Mouse (Mus musculus) macrophage (primary cell): ENCODE data around the gene Hist1h2bg. TPM values are rescaled to one million over a fixed set of nuclear protein-coding genes. Genes with fewer than 3 reads are reported as not detected.
A peak's percentile ranks its signal among the peaks of the same experiment; 100 is the strongest.

Source experiments
- H3K27ac ChIP-seq: fragments of 350-480 bp; formaldehyde crosslinking; 2 replicates; pipeline ENCODE4 v1.9.0; 2021
- H3K36me3 ChIP-seq: fragments of 350-480 bp; formaldehyde crosslinking; 2 replicates; pipeline ENCODE4 v1.9.0; 2021; ENCODE audit errors: inconsistent target
- H3K4me3 ChIP-seq: fragments of 350-480 bp; formaldehyde crosslinking; 2 replicates; pipeline ENCODE4 v1.9.0; 2021; ENCODE audit errors: inconsistent target
- H3K79me2 ChIP-seq: fragments of 350-480 bp; formaldehyde crosslinking; 2 replicates; pipeline ENCODE4 v1.9.0; 2021; ENCODE audit errors: inconsistent target
- WGBS: methylation state at CpG from one replicate; pipeline ENCODE4 v1.1.7; 2026; ENCODE audit warnings: inconsistent platforms; ENCODE audit not compliant: missing documents; 5-methylcytosine and 5-hydroxymethylcytosine counted together
- polyA plus RNA-seq: library from polyadenylated mRNA; stranded (reverse); fragments of 250-400 nt; gene quantifications from 3 replicates; pipeline ENCODE4 v1.2.4, GENCODE M21; 2018; ENCODE audit warnings: inconsistent platforms

Hist1h2bg gene
- polyA plus RNA-seq, 1 experiment from 2014 or later: 0.65 TPM

DNA sequence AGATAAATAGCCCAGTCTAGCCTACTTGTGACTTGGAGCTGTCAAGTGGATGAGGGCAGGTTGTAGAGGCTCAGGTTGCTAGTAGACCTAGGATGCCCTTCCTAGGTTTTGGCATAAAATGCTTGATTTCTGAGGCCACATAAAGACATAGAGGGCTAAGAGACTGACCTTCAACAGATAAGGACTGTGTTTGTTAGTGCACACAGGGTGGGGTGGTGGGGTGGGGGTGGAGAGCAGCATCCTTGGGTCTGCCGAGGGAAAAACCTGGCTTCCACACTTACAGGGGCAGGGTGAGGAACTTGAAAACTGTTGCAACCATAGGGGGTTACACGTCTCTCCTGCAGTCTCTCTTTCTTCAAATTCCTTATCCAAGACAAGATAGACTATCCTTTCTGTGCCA lies 24.0 kb downstream of the Hist1h2bg start:
- Histone ChIP-seq H3K79me2 (no peaks in the 10 kb centered on the region), H3K4me3 (no peak overlapping the region), H3K36me3 (no peaks in the 10 kb centered on the region), H3K27ac (no peak overlapping the region)
- WGBS: 79% methylated on average over 2 of the region's 2 CpGs

- Histone ChIP-seq H3K27ac (no peak overlapping the region), H3K4me3 (no peak overlapping the region), H3K36me3 (no peaks in the 10 kb centered on the region), H3K79me2 (no peaks in the 10 kb centered on the region)
- whole genome bisulfite sequencing: 95% methylated on average over 7 of the region's 7 CpGs
These were observed 24.6 kb downstream of the Hist1h2bg start for GRCm38 (mm10) chr13:23595622-23596372.

GRCm38 (mm10) chr13:23597957-23598356 lies 26.8 kb downstream of the Hist1h2bg start:
- Histone ChIP-seq H3K4me3 (no peak overlapping the region), H3K27ac (no peak overlapping the region), H3K36me3 (no peaks in the 10 kb centered on the region), H3K79me2 (no peaks in the 10 kb centered on the region)
- WGBS: 9% methylated on average over 9 of the region's 9 CpGs

DNA sequence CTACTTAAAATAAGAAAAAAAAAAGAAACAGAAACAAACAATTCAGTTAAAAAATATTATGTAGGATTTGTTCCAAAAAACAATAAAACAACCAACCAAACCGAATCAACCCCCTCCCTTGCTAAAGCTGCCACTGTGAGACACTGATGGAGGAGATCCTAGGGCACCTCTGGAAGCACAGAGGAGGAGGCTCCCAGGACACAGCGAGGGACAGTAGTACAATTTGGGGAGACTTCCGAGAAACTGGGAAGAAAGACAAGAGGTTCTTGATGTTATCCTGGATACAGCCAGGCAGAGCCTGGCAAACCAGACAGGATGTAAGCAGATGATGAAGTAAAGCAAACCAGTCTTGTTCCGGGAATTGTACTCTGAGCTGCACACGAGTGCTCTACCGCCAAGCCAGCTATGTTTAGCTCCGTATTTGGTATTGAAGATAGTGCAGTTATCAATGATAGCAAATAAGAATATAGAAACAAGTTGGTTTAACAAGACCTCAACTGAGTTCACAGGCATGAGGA lies 32.0 kb downstream of the Hist1h2bg start:
- 83% methylated on average over 7 of the region's 7 CpGs for WGBS
- Histone ChIP-seq H3K79me2 (no peaks in the 10 kb centered on the region), H3K36me3 (no peaks in the 10 kb centered on the region), H3K27ac (no peak overlapping the region), H3K4me3 (no peak overlapping the region)

DNA sequence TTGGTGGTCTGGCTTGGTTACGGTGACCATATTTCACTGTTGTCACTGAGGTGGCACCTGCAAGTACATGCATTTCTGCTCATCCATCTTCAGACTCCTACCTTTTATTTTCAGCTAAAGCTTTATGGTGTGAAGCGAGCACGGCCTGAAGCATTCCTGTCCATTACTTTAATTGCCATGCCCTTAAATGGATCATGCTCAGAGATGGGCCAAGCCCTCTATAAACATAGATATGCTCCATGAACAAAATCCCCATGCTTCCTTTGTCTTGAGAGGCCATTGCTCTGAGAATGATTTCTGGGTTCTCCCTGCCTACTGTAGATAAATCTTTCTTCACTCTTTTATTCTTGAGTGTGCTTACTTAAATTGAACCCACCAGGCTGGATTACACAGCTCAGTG lies 33.3 kb downstream of the Hist1h2bg start:
- Histone ChIP-seq H3K79me2 (no peaks in the 10 kb centered on the region), H3K4me3 (no peak overlapping the region), H3K36me3 (no peaks in the 10 kb centered on the region), H3K27ac (no peak overlapping the region)
- WGBS: 93% methylated on average over 3 of the region's 3 CpGs

DNA sequence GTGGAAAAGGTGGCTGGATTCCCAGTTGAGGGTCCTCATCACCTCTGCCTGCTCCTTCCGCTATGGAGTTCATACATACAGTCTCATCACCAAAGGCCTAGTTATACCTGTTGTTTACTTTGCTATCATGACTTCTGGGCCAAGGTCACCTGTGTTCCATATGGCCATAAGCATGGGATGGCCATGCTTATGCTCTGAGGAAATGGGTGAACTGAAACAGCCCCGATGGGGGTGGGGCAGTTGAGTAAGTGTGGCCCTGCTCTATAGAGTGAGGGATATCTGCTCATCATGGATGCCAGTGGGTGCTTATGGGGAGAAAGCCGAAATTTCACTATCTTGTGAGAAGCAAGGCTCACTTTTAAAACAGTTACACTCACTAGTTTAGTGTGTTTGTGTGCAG lies 33.9 kb downstream of the Hist1h2bg start:
- WGBS: 97% methylated on average over 3 of the region's 3 CpGs
- no peak overlapping the region for H3K4me3 ChIP-seq
- no peaks in the 10 kb centered on the region for H3K36me3 ChIP-seq
- H3K27ac ChIP-seq: no peak overlapping the region
- no peaks in the 10 kb centered on the region for H3K79me2 ChIP-seq

DNA sequence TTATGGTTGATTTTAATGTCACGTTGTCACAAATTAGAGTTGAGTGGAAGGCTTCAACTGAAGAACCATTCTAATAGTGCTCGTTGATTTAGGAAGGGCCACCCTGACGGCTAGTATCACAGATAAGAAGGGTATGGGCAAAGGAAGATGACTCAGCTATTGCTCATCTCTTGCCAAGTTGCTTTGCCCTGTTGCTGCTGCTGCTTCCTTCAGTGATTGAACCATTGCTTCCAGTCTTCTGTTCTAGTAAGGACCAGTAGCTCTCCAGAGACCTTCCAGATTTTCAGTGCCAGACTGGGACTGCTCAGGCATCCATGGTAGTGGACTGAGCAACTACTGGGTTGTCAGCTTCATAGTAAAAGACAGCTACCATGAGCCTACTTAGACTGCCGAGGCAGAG lies 38.0 kb downstream of the Hist1h2bg start:
- H3K4me3 ChIP-seq: no peak overlapping the region
- H3K27ac ChIP-seq: no peak overlapping the region
- no peaks in the 10 kb centered on the region for H3K36me3 ChIP-seq
- WGBS: 64% methylated on average over 4 of the region's 4 CpGs
- H3K79me2 ChIP-seq: no peaks in the 10 kb centered on the region

GRCm38 (mm10) chr13:23609844-23610243 lies 38.6 kb downstream of the Hist1h2bg start:
- no peaks in the 10 kb centered on the region for H3K79me2 ChIP-seq
- H3K4me3 ChIP-seq: no peak overlapping the region
- H3K27ac ChIP-seq: no peak overlapping the region
- no peaks in the 10 kb centered on the region for H3K36me3 ChIP-seq

- 92% methylated on average over 2 of the region's 2 CpGs for WGBS
- Histone ChIP-seq H3K4me3 (no peak overlapping the region), H3K36me3 (no peaks in the 10 kb centered on the region), H3K79me2 (no peaks in the 10 kb centered on the region), H3K27ac (no peak overlapping the region)
These were observed 39.2 kb downstream of the Hist1h2bg start for GRCm38 (mm10) chr13:23610393-23610792.

GRCm38 (mm10) chr13:23611638-23612037 lies 40.4 kb downstream of the Hist1h2bg start:
- Histone ChIP-seq H3K36me3 (no peaks in the 10 kb centered on the region), H3K4me3 (no peak overlapping the region), H3K27ac (no peak overlapping the region), H3K79me2 (no peaks in the 10 kb centered on the region)
- WGBS: 90% methylated on average over 3 of the region's 3 CpGs

GRCm38 (mm10) chr13:23620056-23620732 lies 49.0 kb downstream of the Hist1h2bg start:
- WGBS: 35% methylated on average over 12 of the region's 12 CpGs
- Histone ChIP-seq H3K4me3 (peak overlapping the region; percentile 71), H3K27ac (peak overlapping the region; percentile 91), H3K79me2 (no peaks in the 10 kb centered on the region), H3K36me3 (no peaks in the 10 kb centered on the region)

DNA sequence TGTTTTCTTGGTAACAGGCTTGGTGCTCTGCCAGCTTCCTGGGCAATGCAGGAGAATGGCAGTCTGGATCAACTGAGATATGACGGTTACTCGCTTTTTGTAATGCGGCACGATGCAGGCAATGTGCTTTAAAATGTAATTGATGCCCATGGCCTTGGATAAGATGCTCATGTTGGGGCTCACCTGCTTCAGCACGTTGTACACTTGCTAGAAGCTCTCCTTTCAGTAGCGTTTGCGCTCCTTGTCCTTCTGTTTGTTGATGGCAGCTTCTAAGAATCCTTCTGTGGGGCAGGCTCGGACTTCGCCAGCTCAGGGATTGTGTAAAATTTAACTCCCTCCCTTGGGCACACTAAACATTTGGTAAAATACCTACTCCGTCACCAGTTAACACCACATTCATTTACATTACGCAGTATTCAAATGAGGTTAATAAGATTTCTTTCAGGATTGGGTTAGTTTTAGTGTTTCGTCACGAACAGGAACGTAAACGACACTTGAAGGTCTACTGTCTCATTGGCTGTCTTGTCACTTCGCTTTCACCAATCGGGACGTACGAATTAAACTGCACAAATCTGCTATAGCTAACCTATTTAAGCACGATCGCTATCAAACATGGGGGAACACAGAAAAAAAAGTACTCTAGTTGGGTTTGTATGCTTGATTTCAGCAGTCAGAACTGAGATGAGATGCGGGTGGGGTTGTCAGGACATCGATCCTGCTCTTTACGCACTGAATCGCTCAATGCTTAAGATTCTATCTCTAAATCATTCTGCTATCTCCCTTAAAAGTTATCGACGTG lies 49.7 kb downstream of the Hist1h2bg start, which contains the start of gene Hist1h2be:
Gene Hist1h2be, minus strand, starts transcription at position 392 of the 799 bp plus-strand sequence.
- peak within 1 kb of the TSS; percentile 71 for H3K4me3 ChIP-seq
- H3K36me3 ChIP-seq: no peaks in the 10 kb centered on the region
- WGBS: 2% methylated on average over 25 of the region's 27 CpGs
- peak within 1 kb of the TSS; percentile 91 for H3K27ac ChIP-seq
- no peaks in the 10 kb centered on the region for H3K79me2 ChIP-seq
